Mouse (Mus musculus) forebrain, embryonic 16.5 days (tissue): ENCODE results near the gene Tmem60. TPM values are rescaled to one million over a fixed set of nuclear protein-coding genes. Genes with fewer than 3 reads are reported as not detected.
A peak's percentile ranks its signal among the peaks of the same experiment; 100 is the strongest.

Experiments
- ATAC-seq: fragments of 200-750 bp; cut with Nextera tagmentation; 2 replicates; pipeline ENCODE4 v1.8.0; 2017; ENCODE audit warnings: mild to moderate bottlenecking, moderate library complexity
- H3K27ac ChIP-seq: fragments of 300-500 bp; sonication (generic); 2 replicates; pipeline ENCODE4 v1.5.1; 2014; ENCODE audit warnings: low read length, control low read depth
- H3K27me3 ChIP-seq: fragments of 300-500 bp; sonication (generic); replicated peaks from 2 replicates; pipeline ENCODE4 v1.6.1; 2014; ENCODE audit warnings: low read length; ENCODE audit not compliant: control insufficient read depth, insufficient read depth
- H3K36me3 ChIP-seq: fragments of 300-500 bp; sonication (generic); 2 replicates; pipeline ENCODE4 v1.6.1; 2014; ENCODE audit not compliant: control insufficient read depth, insufficient read depth
- H3K4me1 ChIP-seq: fragments of 300-500 bp; sonication (generic); replicated peaks from 2 replicates; pipeline ENCODE4 v1.6.1; 2014; ENCODE audit warnings: low read length; ENCODE audit not compliant: control insufficient read depth, insufficient read depth
- H3K4me2 ChIP-seq: fragments of 300-500 bp; sonication (generic); 2 replicates; pipeline ENCODE4 v1.6.1; 2014; ENCODE audit warnings: mild to moderate bottlenecking, low read length, control low read depth
- H3K4me3 ChIP-seq: fragments of 300-500 bp; sonication (generic); replicated peaks from 2 replicates; pipeline ENCODE4 v1.5.1; 2014; ENCODE audit warnings: mild to moderate bottlenecking, low read length, control low read depth
- H3K9ac ChIP-seq: fragments of 300-500 bp; sonication (generic); replicated peaks from 2 replicates; pipeline ENCODE4 v1.6.1; 2014; ENCODE audit warnings: low read depth, low read length, control low read depth
- H3K9me3 ChIP-seq: fragments of 300-500 bp; sonication (generic); 2 replicates; pipeline ENCODE4 v1.6.1; 2016; ENCODE audit warnings: low read length; ENCODE audit not compliant: control insufficient read depth
- WGBS: fragments of 180-500 bp; shearing (Covaris S2); extraction: QIAGEN DNeasy Blood & Tissue Kit; methylation state at CpG from one replicate; pipeline ENCODE4 v1.1.7; 2014; 5-methylcytosine and 5-hydroxymethylcytosine counted together
- polyA plus RNA-seq: library from polyadenylated mRNA; unstranded; fragments of >200 nt; fragmentation: Nextera tagmentation; extraction: Ambion mirVana; gene quantifications from 2 replicates; pipeline ENCODE4 v1.2.1, GENCODE M21; 2015

Tmem60 gene
- polyA plus RNA-seq, result 60.9 and 62.6 TPM in 2 replicates

- Histone ChIP-seq H3K36me3 (no peaks in the 10 kb centered on the region), H3K9me3 (no peaks in the 10 kb centered on the region), H3K4me3 (peak within 1 kb of the TSS; percentile 96), H3K27ac (peak within 1 kb of the TSS; percentile 96), H3K4me2 (peak within 1 kb of the TSS; percentile 90), H3K4me1 (peaks cover 14% of the 10 kb centered on the region), H3K9ac (peak within 1 kb of the TSS; percentile 87), H3K27me3 (no peaks in the 10 kb centered on the region)
- peak; percentile 98 for ATAC-seq
- WGBS, result under 1% methylated on average over 67 of the region's 94 CpGs
Measured at GRCm38 (mm10) chr5:20881915-20882800, at the start of gene Tmem60, which contains the start of gene Phtf2. Tmem60 (plus strand) TSS chr5:20882191. Phtf2 (minus strand) TSS chr5:20882124.

GRCm38 (mm10) chr5:20834399-20834798 lies 47.6 kb upstream of the Tmem60 start:
- no peak overlapping the region for H3K4me3 ChIP-seq
- no peak overlapping the region for H3K4me2 ChIP-seq
- WGBS, result 95% methylated on average over 1 of the region's 1 CpGs
- no peaks in the 10 kb centered on the region for H3K9me3 ChIP-seq
- H3K36me3 ChIP-seq, result no peaks in the 10 kb centered on the region
- no peak overlapping the region for H3K27ac ChIP-seq
- ATAC-seq, result no peak
- H3K27me3 ChIP-seq, result no peaks in the 10 kb centered on the region
- no peaks in the 10 kb centered on the region for H3K4me1 ChIP-seq
- H3K9ac ChIP-seq, result no peak overlapping the region

DNA sequence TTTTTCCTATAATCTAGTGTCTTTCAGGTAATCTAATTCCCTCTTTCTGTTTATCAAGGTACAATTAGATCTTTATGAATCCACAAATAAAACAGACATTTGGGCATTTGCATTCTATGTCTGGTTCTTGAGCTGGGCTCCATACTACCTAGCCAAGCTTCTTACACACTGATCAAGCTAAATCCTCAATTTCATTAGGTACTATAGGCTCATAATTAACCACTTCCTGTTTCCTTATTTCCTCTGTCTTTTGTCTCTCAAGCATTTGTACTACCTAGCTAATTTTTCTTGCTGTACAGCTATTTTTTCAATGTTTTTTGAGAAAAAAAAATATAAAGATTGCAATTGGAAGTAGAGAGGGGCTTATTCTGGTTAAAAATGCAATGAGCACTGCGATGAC lies 44.9 kb upstream of the Tmem60 start:
- H3K9ac ChIP-seq, result no peak overlapping the region
- ATAC-seq, result no peak
- H3K4me3 ChIP-seq, result no peak overlapping the region
- no peaks in the 10 kb centered on the region for H3K27me3 ChIP-seq
- WGBS, result 100% methylated on average over 1 of the region's 1 CpGs
- no peak overlapping the region for H3K27ac ChIP-seq
- no peak overlapping the region for H3K4me2 ChIP-seq
- H3K4me1 ChIP-seq, result no peaks in the 10 kb centered on the region
- no peaks in the 10 kb centered on the region for H3K36me3 ChIP-seq
- H3K9me3 ChIP-seq, result no peaks in the 10 kb centered on the region

DNA sequence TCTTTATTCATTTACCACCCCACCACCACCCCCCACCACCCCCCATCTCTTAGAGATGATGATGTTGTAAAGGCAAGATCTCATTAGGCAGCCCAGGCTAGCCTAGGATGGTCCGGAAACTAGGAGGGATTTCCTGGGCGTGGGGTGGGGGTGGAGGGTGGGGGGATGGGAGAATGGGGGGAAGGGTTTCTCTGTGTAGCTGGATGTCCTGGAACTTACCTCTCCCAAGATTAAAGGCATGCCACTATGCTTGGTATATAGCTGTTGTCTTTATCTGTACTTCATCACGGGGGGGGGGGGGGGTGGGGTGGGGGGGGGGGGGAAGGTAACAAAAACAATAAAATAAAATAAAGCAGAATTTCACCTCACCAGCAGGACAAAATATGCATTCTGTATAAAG lies 38.6 kb upstream of the Tmem60 start:
- H3K36me3 ChIP-seq, result no peaks in the 10 kb centered on the region
- H3K27ac ChIP-seq, result no peak overlapping the region
- 45% methylated on average over 2 of the region's 3 CpGs for WGBS
- peak; percentile 45 for ATAC-seq
- 0 out of 2 replicates have a peak, but pooled peaks cover 5% of the 10 kb centered on the region for H3K4me1 ChIP-seq
- H3K9ac ChIP-seq, result no peak overlapping the region
- no peak overlapping the region for H3K4me2 ChIP-seq
- H3K4me3 ChIP-seq, result no peak overlapping the region
- H3K27me3 ChIP-seq, result no peaks in the 10 kb centered on the region
- H3K9me3 ChIP-seq, result no peaks in the 10 kb centered on the region

DNA sequence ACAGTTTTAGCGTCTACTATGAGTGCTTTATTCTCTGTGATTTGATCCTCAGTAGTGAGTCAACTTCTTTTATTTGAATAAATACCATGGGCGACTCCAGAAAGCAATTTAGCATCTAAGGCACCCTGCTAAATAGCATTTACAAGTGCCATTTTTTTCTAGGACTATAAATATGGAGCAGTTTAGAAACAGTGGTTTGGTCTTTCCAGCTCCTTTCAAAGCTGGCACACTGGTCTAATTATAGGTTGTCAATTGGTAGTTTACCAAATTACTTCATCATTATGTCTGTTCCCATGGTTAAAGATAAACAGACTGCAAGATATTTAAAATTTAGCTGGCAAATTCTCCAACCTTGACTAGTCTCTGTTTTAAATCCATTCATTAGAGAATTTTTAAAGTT lies 38.2 kb upstream of the Tmem60 start:
- H3K36me3 ChIP-seq, result no peaks in the 10 kb centered on the region
- H3K4me2 ChIP-seq, result no peak overlapping the region
- peak; percentile 88 for ATAC-seq
- no peak overlapping the region for H3K9ac ChIP-seq
- 0 out of 2 replicates have a peak, but pooled peaks cover 5% of the 10 kb centered on the region for H3K4me1 ChIP-seq
- H3K27ac ChIP-seq, result no peak overlapping the region
- no peak overlapping the region for H3K4me3 ChIP-seq
- H3K27me3 ChIP-seq, result no peaks in the 10 kb centered on the region
- H3K9me3 ChIP-seq, result no peaks in the 10 kb centered on the region
- WGBS, result 19% methylated on average over 2 of the region's 2 CpGs

- Histone ChIP-seq H3K27ac (no peak overlapping the region), H3K9me3 (no peaks in the 10 kb centered on the region), H3K27me3 (no peaks in the 10 kb centered on the region), H3K4me1 (0 out of 2 replicates have a peak, but pooled peaks cover 5% of the 10 kb centered on the region), H3K4me2 (no peak overlapping the region), H3K36me3 (no peaks in the 10 kb centered on the region), H3K9ac (no peak overlapping the region), H3K4me3 (no peak overlapping the region)
- no peak for ATAC-seq
- WGBS, result 86% methylated on average over 2 of the region's 2 CpGs
Measured at GRCm38 (mm10) chr5:20847010-20847409, 35.0 kb upstream of the Tmem60 start.

GRCm38 (mm10) chr5:20855066-20855465 lies 26.9 kb upstream of the Tmem60 start:
- no peak overlapping the region for H3K4me2 ChIP-seq
- H3K4me3 ChIP-seq, result no peak overlapping the region
- WGBS, result 89% methylated on average over 4 of the region's 4 CpGs
- no peaks in the 10 kb centered on the region for H3K27me3 ChIP-seq
- H3K27ac ChIP-seq, result no peak overlapping the region
- no peak for ATAC-seq
- no peaks in the 10 kb centered on the region for H3K4me1 ChIP-seq
- H3K9me3 ChIP-seq, result no peaks in the 10 kb centered on the region
- no peaks in the 10 kb centered on the region for H3K36me3 ChIP-seq
- H3K9ac ChIP-seq, result no peak overlapping the region

- ATAC-seq, result no peak
- H3K27me3 ChIP-seq, result no peaks in the 10 kb centered on the region
- H3K9me3 ChIP-seq, result no peaks in the 10 kb centered on the region
- H3K9ac ChIP-seq, result no peak overlapping the region
- 97% methylated on average over 2 of the region's 2 CpGs for WGBS
- no peaks in the 10 kb centered on the region for H3K4me1 ChIP-seq
- no peak overlapping the region for H3K27ac ChIP-seq
- no peak overlapping the region for H3K4me2 ChIP-seq
- no peak overlapping the region for H3K4me3 ChIP-seq
- no peaks in the 10 kb centered on the region for H3K36me3 ChIP-seq
Measured at GRCm38 (mm10) chr5:20858404-20858803, 23.6 kb upstream of the Tmem60 start.

DNA sequence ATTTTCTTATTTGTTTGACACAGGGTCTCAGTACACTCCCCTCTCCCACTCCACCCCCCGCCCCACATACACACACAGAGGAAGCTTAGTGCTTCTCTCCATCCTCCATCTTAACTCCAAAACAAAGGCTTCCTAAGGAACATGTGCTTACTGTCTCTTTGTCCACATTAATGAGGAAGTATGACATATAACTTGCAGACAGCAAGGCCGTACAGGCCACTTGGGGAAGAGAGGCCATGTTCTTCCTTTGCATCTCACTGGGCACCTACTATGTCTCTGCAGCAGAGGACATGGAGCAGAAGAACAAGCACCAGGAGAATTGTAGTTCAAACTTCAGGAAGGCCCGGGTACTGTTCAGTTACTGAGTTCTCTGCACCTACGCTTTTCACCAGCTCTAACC lies 21.4 kb upstream of the Tmem60 start:
- no peak overlapping the region for H3K27ac ChIP-seq
- ATAC-seq, result no peak
- 87% methylated on average over 4 of the region's 4 CpGs for WGBS

More for the DNA sequence above, 21.4 kb upstream of the Tmem60 start:
- no peaks in the 10 kb centered on the region for H3K27me3 ChIP-seq
- H3K4me3 ChIP-seq, result no peak overlapping the region
- H3K9me3 ChIP-seq, result no peaks in the 10 kb centered on the region
- no peak overlapping the region for H3K9ac ChIP-seq
- no peak overlapping the region for H3K4me2 ChIP-seq
- peaks cover 3% of the 10 kb centered on the region for H3K4me1 ChIP-seq
- H3K36me3 ChIP-seq, result no peaks in the 10 kb centered on the region
